ENCODE assay signal across 20 mouse cellular contexts in the genomic region with DNA sequence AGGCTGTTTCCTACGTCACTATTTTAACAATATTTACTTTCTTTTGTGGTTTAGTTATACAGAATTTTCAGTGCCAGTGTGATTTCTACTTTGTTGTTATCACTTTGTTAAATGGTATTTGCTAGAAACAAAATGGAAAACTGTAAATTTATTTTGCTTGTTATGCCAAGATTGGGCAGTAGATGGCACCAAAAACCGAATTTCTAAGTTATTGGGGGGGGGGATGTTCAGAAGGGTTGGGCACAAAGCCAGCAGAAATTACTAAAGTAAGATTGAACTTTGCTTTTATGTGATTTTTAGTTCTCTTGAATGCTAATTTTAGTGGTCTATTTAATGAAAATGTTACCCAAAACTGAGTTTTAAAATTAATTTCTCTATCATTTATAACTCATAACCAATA. TPM values are rescaled to one million over a fixed set of nuclear protein-coding genes. Genes with fewer than 3 reads are reported as not detected.
DNase-seq lines count a peak whose midpoint lies in the region; ATAC-seq and TF ChIP-seq lines count a peak whose summit lies in the region.
"Not testable (repeated sequence)": the region's sequence is repeated elsewhere in the genome, so short reads cannot be mapped to it uniquely, and the experiment has no call there.
"Had no signal": no experiment of that assay in that cellular context is flagged by ENCODE, and none has a peak within 500 bp of the region (broad histone marks: within the 10 kb centered on the region; RNA-seq: fewer than 3 reads in every experiment).

No protein-coding gene starts in this region.

- 23% methylated on average over 2 of the region's 2 CpGs for WGBS in forebrain, postnatal 0 days
- 23% methylated on average over 2 of the region's 2 CpGs for WGBS in hindbrain, postnatal 0 days
- WGBS in limb, embryonic 14.5 days, result 24% methylated on average over 2 of the region's 2 CpGs
- WGBS in lung, postnatal 0 days, result 14% methylated on average over 2 of the region's 2 CpGs

- H3K4me3 ChIP-seq in forebrain, postnatal 0 days (ENCODE audit: low read depth, low read length); hindbrain, postnatal 0 days (ENCODE audit: low read length); limb, embryonic 14.5 days (replicated peaks; ENCODE audit: low read length); lung, postnatal 0 days (ENCODE audit: low read depth, low read length): not testable (repeated sequence)

- TF ChIP-seq EP300 in lung, postnatal 0 days (IDR thresholded peaks at IDR 0.05), result not testable (repeated sequence)

- H3K9me3 ChIP-seq in forebrain, postnatal 0 days (ENCODE audit: low read length), result peaks cover 18% of the 10 kb centered on the region
- peaks cover 24% of the 10 kb centered on the region for H3K9me3 ChIP-seq in hindbrain, postnatal 0 days (ENCODE audit: low read length)
- H3K9me3 ChIP-seq in limb, embryonic 14.5 days (ENCODE audit: control insufficient read depth, low read length); lung, postnatal 0 days (ENCODE audit: low read length): not testable (repeated sequence)

- not testable (repeated sequence) for H3K4me1 ChIP-seq in forebrain, postnatal 0 days (ENCODE audit: insufficient read depth); hindbrain, postnatal 0 days (ENCODE audit: insufficient read depth, low read length); limb, embryonic 14.5 days (ENCODE audit: control insufficient read depth, insufficient read depth, low read length); lung, postnatal 0 days (ENCODE audit: insufficient read depth, low read depth, low read length)

- not testable (repeated sequence) for ATAC-seq in forebrain, postnatal 0 days; hindbrain, postnatal 0 days; limb, embryonic 14.5 days (ENCODE audit: low FRiP score, low read depth); lung, postnatal 0 days

- peak; percentile 49 for DNase-seq in 3T3-L1 (ENCODE audit: low read depth, low spot score)
- DNase-seq in adrenal gland, postnatal 10 days, result peak; percentile 11
- DNase-seq in forebrain, postnatal 0 days, result peak; percentile 27
- not testable (repeated sequence) for DNase-seq in hindbrain, postnatal 0 days (ENCODE audit: low spot score); lung, postnatal 0 days (ENCODE audit: low spot score)
- DNase-seq in layer of hippocampus, adult 11-12 months (ENCODE audit: low spot score), result peak; percentile 15
- peak; percentile 3 for DNase-seq in limb, embryonic 14.5 days (ENCODE audit: low spot score)

- not testable (repeated sequence) for H3K9ac ChIP-seq in forebrain, postnatal 0 days; hindbrain, postnatal 0 days (replicated peaks; ENCODE audit: low read length); limb, embryonic 14.5 days (ENCODE audit: low read depth, low read length, severe bottlenecking); lung, postnatal 0 days (replicated peaks; ENCODE audit: low read depth)

- not testable (repeated sequence) for TF ChIP-seq POLR2A in limb, embryonic 14.5 days (IDR thresholded peaks at IDR 0.05; ENCODE audit: borderline replicate concordance, extremely low read depth, insufficient read depth, insufficient read length)

- not testable (repeated sequence) for H3K27me3 ChIP-seq in forebrain, postnatal 0 days (ENCODE audit: insufficient read depth, low read length); hindbrain, postnatal 0 days (ENCODE audit: insufficient read depth, low read length); limb, embryonic 14.5 days (ENCODE audit: control insufficient read depth, insufficient read depth, low read length); lung, postnatal 0 days (replicated peaks; ENCODE audit: insufficient read depth, low read length)

- not testable (repeated sequence) for H3K27ac ChIP-seq in forebrain, postnatal 0 days (ENCODE audit: low read depth, low read length); hindbrain, postnatal 0 days; limb, embryonic 14.5 days (replicated peaks; ENCODE audit: low read depth, low read length); lung, postnatal 0 days (ENCODE audit: low read length)

- not testable (repeated sequence) for H3K36me3 ChIP-seq in forebrain, postnatal 0 days (ENCODE audit: insufficient read depth); hindbrain, postnatal 0 days (ENCODE audit: insufficient read depth, low read length); limb, embryonic 14.5 days (ENCODE audit: control insufficient read depth, insufficient read depth, low read length); lung, postnatal 0 days (ENCODE audit: insufficient read depth, low read length)

- not testable (repeated sequence) for H3K4me2 ChIP-seq in forebrain, postnatal 0 days (ENCODE audit: low read depth); hindbrain, postnatal 0 days (ENCODE audit: low read depth, low read length); limb, embryonic 14.5 days (replicated peaks; ENCODE audit: low read depth, low read length, severe bottlenecking); lung, postnatal 0 days (replicated peaks; ENCODE audit: low read depth, low read length)

- TF ChIP-seq CTCF in forebrain, postnatal 0 days (IDR thresholded peaks at IDR 0.05; ENCODE audit: low read depth), result peak; percentile 17; the same call in 1 of the 2 replicates
- TF ChIP-seq CTCF in hindbrain, postnatal 0 days (IDR thresholded peaks at IDR 0.05; ENCODE audit: low read depth), result 0 out of 2 replicates have a peak, but pooled peaks have one; percentile 26
- 0 out of 2 replicates have a peak, but pooled peaks have one; percentile 16 for TF ChIP-seq CTCF in lung, postnatal 0 days (IDR thresholded peaks at IDR 0.05)

RNA-seq across cellular contexts. Expression of a gene that starts 8.3 kb away (rescaled TPM):
- not detected for total RNA-seq in adrenal gland, postnatal 10 days (2021)
- not detected in 2 replicates for total RNA-seq in forebrain, postnatal 0 days (2014; rRNA removed)
- 0.15 TPM in 1 of 2 replicates, not detected in the other for polyA plus RNA-seq in forebrain, postnatal 0 days (2015; fragmentation: Nextera tagmentation; extraction: Ambion mirVana)
- total RNA-seq in hindbrain, postnatal 0 days (2014; rRNA removed), result not detected in 2 replicates
- not detected in 2 replicates for polyA plus RNA-seq in hindbrain, postnatal 0 days (2015; fragmentation: Nextera tagmentation; extraction: Ambion mirVana)
- not detected in 2 replicates for polyA plus RNA-seq in limb, embryonic 14.5 days (2012; rRNA removed)
- not detected in 2 replicates for polyA plus RNA-seq in limb, embryonic 14.5 days (2014; fragmentation: Nextera tagmentation; extraction: Ambion mirVana)
- 0.14 TPM in 1 of 2 replicates, not detected in the other for polyA plus RNA-seq in lung, postnatal 0 days (2015; fragmentation: Nextera tagmentation; extraction: Ambion mirVana)
- total RNA-seq: adrenal gland, adult 8-10 months; gastrocnemius, adult 8-10 months; gastrocnemius, postnatal 36 days; heart, postnatal 14 days; hematopoietic stem cell, adult 5-6 weeks had no signal
- polyA plus RNA-seq: cerebellum, adult 2 months; embryonic facial prominence, embryonic 10.5 days; embryonic facial prominence, embryonic 14.5 days; forebrain, embryonic 13.5 days; hindbrain, embryonic 13.5 days had no signal

RNA-seq across cellular contexts. Expression of a gene that starts 44.4 kb away (rescaled TPM):
- total RNA-seq in adrenal gland, postnatal 10 days (2021), result not detected
- not detected in 2 replicates for total RNA-seq in forebrain, postnatal 0 days (2014; rRNA removed)
- not detected in 2 replicates for polyA plus RNA-seq in forebrain, postnatal 0 days (2015; fragmentation: Nextera tagmentation; extraction: Ambion mirVana)
- not detected in 2 replicates for total RNA-seq in hindbrain, postnatal 0 days (2014; rRNA removed)
- polyA plus RNA-seq in hindbrain, postnatal 0 days (2015; fragmentation: Nextera tagmentation; extraction: Ambion mirVana), result not detected in 2 replicates
- not detected in 2 replicates for polyA plus RNA-seq in limb, embryonic 14.5 days (2012; rRNA removed)
- not detected in 2 replicates for polyA plus RNA-seq in limb, embryonic 14.5 days (2014; fragmentation: Nextera tagmentation; extraction: Ambion mirVana)
- polyA plus RNA-seq in lung, postnatal 0 days (2015; fragmentation: Nextera tagmentation; extraction: Ambion mirVana), result not detected in 2 replicates
- total RNA-seq: adrenal gland, adult 8-10 months; gastrocnemius, adult 8-10 months; gastrocnemius, postnatal 36 days; heart, postnatal 14 days; hematopoietic stem cell, adult 5-6 weeks had no signal
- polyA plus RNA-seq: C2C12; cerebellum, adult 2 months; embryonic facial prominence, embryonic 10.5 days; embryonic facial prominence, embryonic 14.5 days; forebrain, embryonic 13.5 days; heart, embryonic 10.5 days; heart, embryonic 14.5 days; hindbrain, embryonic 13.5 days had no signal
